Mouse (Mus musculus): ENCODE results near the gene Myl9. TPM values are rescaled to one million over a fixed set of nuclear protein-coding genes. Genes with fewer than 3 reads are reported as not detected.
"Not testable (repeated sequence)": the region's sequence is repeated elsewhere in the genome, so short reads cannot be mapped to it uniquely, and the experiment has no call there.

Gene Myl9
- polyA plus RNA-seq, 1 experiment: 830 TPM

DNA sequence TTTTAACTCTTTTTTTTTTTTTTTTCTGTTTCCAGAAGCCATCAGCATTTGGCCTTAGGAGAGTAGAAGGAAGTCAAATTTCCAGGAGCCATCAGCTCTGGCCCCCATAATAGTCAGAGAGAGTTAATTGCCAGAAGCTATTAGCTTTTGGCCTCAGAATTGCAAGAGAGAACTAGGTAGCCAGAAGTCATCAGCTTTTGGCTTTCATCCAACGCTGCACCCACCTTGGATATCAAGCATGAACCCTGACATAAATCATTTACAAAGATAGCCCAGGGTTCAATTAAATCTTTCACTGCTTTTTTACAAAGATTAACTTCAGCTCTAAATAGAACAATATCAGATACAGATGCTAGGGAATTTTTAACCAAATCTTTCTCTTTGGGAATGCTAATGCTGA lies 23.3 kb downstream of the Myl9 start:
- no peak overlapping the region for H3K27ac ChIP-seq (ENCODE audit: insufficient read depth, low read length)
- TF ChIP-seq POLR2A (IDR thresholded peaks at IDR 0.05; ENCODE audit: low read depth, low read length): no peak
- TF ChIP-seq CTCF (IDR thresholded peaks at IDR 0.05; ENCODE audit: borderline replicate concordance, insufficient read depth, low read length): no peak
- H3K4me1 ChIP-seq (ENCODE audit: control insufficient read depth, insufficient read depth, low read length): no peaks in the 10 kb centered on the region
- H3K4me3 ChIP-seq (ENCODE audit: insufficient read depth, low read length): no peak overlapping the region

DNA sequence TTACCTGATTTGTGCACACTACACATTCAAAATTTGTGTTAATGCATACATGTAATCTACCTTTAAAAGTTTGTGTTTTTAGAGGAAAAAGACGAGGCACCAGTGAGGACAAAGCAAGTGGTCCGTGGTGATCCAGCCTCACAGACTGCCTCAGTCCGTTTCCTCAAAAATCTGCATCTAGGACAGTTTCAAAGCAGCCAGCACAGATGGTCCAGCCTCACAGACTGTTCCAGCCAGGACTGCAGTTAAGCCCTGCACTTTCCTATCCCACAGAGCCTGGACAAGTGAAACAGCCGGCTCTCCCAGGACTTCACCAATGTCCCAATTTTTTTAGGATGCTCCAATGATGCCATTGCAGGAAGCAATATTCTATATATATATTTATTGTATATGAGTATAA lies 25.8 kb downstream of the Myl9 start:
- Histone ChIP-seq H3K4me1 (ENCODE audit: control insufficient read depth, insufficient read depth, low read length) (no peaks in the 10 kb centered on the region), H3K27ac (ENCODE audit: insufficient read depth, low read length) (no peak overlapping the region), H3K4me3 (ENCODE audit: insufficient read depth, low read length) (no peak overlapping the region)
- no peak for TF ChIP-seq CTCF (IDR thresholded peaks at IDR 0.05; ENCODE audit: borderline replicate concordance, insufficient read depth, low read length)
- TF ChIP-seq POLR2A (IDR thresholded peaks at IDR 0.05; ENCODE audit: low read depth, low read length): no peak

DNA sequence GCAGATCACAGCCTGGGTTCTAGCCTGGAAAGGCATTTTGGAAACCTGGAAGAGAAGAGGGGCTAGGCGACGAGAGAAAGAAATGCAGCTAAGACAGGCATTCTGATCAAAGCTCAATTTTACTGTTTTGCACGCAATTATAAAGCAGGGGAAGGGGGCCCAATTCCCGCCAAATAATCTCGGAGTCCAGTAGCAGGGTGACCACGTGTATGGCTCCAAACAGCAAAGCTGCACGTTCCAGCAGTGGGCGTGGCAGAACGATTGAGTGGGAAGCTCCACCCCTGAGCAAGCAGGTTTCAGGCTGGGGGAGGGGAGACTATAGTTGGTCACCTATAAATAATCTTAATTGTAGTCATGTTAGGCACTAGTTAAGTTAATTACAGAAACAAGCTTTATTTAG lies 26.9 kb downstream of the Myl9 start:
- H3K4me1 ChIP-seq (ENCODE audit: control insufficient read depth, insufficient read depth, low read length); H3K4me3 ChIP-seq (ENCODE audit: insufficient read depth, low read length); H3K27ac ChIP-seq (ENCODE audit: insufficient read depth, low read length): not testable (repeated sequence)

DNA sequence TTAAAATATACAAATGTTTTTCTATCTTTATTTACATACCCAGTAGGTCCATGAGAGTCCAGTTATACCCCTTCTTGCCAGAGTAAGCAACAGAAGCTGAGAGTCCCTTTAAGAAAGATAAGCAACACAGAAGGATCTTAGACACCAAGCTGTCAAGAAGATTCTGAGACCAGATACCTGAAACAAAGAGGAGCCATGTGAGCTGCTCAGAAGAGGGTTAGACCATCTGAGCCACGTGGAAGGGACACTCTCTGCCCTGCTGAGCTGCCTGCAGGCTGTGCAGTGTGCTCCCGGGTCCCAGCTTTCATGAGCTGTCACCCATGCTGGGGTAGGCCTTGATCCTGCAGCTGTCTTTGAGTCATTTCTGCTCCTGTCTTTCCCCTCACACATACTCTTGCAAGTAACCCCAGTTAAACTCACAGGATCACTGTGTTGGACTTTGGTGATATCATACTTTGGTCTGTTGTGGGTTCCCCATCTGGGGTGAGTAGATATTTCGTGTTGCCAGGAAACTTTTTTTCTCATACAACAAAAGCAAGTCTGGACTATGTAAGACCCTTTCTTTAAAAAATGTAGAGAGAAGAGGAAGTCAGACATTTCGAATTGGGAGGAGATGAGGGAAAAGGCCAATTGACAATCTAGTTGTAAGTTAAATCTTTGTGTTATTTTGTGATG lies 28.6 kb downstream of the Myl9 start:
- Histone ChIP-seq H3K27ac (ENCODE audit: insufficient read depth, low read length) (no peak overlapping the region), H3K4me1 (ENCODE audit: control insufficient read depth, insufficient read depth, low read length) (no peaks in the 10 kb centered on the region), H3K4me3 (ENCODE audit: insufficient read depth, low read length) (no peak overlapping the region)
- TF ChIP-seq CTCF (IDR thresholded peaks at IDR 0.05; ENCODE audit: borderline replicate concordance, insufficient read depth, low read length) (no peak), POLR2A (IDR thresholded peaks at IDR 0.05; ENCODE audit: low read depth, low read length) (no peak)

DNA sequence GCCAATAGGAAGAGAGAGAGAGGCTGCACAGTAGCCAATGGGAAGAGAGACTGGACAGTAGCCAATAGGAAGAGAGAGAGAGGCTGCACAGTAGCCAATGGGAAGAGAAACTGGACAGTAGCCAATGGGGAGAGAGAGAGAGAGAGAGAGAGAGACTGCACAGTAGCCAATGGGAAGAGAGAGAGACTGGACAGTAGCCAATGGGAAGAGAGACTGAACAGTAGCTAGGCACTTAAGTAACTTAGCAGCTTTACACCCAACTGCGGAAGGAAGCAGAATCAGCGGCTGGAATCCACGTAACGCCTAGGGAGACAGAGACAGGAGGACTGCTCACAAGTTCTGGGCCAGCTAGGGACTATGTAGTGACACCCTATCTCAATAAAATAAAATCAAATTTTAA lies 29.4 kb downstream of the Myl9 start:
- no peaks in the 10 kb centered on the region for H3K4me1 ChIP-seq (ENCODE audit: control insufficient read depth, insufficient read depth, low read length)
- no peak overlapping the region for H3K27ac ChIP-seq (ENCODE audit: insufficient read depth, low read length)
- TF ChIP-seq CTCF (IDR thresholded peaks at IDR 0.05; ENCODE audit: borderline replicate concordance, insufficient read depth, low read length) (no peak), POLR2A (IDR thresholded peaks at IDR 0.05; ENCODE audit: low read depth, low read length) (no peak)
- no peak overlapping the region for H3K4me3 ChIP-seq (ENCODE audit: insufficient read depth, low read length)

DNA sequence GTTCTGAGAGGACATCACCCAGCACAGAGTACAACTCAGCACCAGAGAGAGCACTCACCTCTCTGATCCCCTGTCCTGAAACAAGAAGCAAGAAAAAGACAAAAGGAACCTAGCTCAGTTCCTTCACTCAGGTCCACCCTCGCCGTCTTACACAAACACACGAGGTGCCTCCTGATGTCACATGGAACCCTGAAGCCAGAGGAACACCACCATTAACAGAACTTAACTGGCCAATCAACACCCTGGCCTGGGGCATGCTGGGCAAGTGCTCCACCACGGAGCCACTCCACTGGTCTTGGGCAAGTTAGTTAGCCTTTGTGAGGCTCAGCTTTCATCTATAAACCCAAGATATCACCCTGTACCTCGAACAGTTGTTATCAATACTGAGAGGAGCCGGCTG lies 31.7 kb downstream of the Myl9 start:
- Histone ChIP-seq H3K27ac (ENCODE audit: insufficient read depth, low read length) (no peak overlapping the region), H3K4me3 (ENCODE audit: insufficient read depth, low read length) (no peak overlapping the region), H3K4me1 (ENCODE audit: control insufficient read depth, insufficient read depth, low read length) (no peaks in the 10 kb centered on the region)
- no peak for TF ChIP-seq CTCF (IDR thresholded peaks at IDR 0.05; ENCODE audit: borderline replicate concordance, insufficient read depth, low read length)
- TF ChIP-seq POLR2A (IDR thresholded peaks at IDR 0.05; ENCODE audit: low read depth, low read length): no peak

DNA sequence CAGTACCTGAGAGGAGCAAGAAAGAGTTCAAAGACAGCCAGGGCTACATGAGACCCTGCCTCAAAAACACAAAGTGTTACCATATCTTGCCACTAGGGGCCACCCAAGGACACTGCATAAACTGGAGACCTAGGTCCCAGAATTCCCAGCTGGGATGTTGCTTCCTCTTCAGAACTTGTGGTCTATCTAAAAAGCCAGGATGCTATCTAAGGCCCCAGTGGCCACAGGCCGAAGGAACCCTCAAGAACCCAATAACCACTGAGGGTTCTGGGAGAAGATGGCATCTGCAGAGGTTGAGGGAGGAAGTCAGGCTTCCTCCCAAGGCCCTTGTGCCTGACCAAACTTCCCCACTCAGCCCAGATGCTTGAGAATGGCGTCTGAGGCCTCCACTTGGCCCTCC lies 34.4 kb downstream of the Myl9 start:
- Histone ChIP-seq H3K27ac (ENCODE audit: insufficient read depth, low read length) (no peak overlapping the region), H3K4me1 (ENCODE audit: control insufficient read depth, insufficient read depth, low read length) (no peaks in the 10 kb centered on the region; the same call in 1 of the 2 replicates), H3K4me3 (ENCODE audit: insufficient read depth, low read length) (no peak overlapping the region)
- no peak for TF ChIP-seq POLR2A (IDR thresholded peaks at IDR 0.05; ENCODE audit: low read depth, low read length)
- TF ChIP-seq CTCF (IDR thresholded peaks at IDR 0.05; ENCODE audit: borderline replicate concordance, insufficient read depth, low read length): no peak

DNA sequence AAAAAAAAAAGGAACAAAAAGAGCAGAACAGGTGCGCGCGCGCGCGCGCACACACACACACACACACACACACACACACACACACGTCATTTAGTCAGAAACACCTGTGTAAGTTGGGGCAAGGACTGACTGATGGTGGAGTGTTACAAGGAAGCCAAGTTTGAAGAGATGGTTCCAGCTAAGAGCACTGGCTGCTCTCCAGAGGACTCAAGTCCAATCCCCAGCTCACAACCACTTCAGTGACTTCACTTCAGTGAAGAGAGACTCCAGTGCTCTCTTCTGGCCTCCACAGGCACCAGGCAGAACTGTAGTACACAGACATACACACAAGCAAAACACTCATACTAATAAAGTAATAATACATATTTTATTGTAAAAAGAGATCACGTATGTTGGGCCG lies 35.5 kb downstream of the Myl9 start:
- TF ChIP-seq CTCF (IDR thresholded peaks at IDR 0.05; ENCODE audit: borderline replicate concordance, insufficient read depth, low read length) (no peak), POLR2A (IDR thresholded peaks at IDR 0.05; ENCODE audit: low read depth, low read length) (no peak)
- no peaks in the 10 kb centered on the region; the same call in 1 of the 2 replicates for H3K4me1 ChIP-seq (ENCODE audit: control insufficient read depth, insufficient read depth, low read length)
- H3K27ac ChIP-seq (ENCODE audit: insufficient read depth, low read length): no peak overlapping the region
- no peak overlapping the region for H3K4me3 ChIP-seq (ENCODE audit: insufficient read depth, low read length)

DNA sequence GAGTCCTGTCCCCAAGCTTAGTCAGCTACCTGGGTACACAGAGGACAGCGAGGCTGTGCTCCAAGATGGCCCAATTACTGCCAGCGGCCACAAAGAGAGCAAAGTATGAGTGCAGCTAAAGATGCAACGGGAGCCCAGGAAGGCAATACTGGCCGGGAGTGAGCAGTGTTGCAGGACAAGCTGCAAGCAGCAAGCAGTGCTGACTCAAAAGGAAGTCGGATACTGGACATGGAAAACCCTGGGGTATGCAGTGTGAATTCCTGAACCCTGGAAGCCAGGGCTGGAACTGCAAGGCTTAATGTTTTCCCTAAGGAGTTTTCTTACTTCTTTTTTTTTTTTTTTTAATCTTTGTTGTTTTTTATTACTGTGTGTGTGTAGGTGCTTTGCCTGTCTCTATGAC lies 36.3 kb downstream of the Myl9 start:
- Histone ChIP-seq H3K4me3 (ENCODE audit: insufficient read depth, low read length) (no peak overlapping the region), H3K27ac (ENCODE audit: insufficient read depth, low read length) (no peak overlapping the region), H3K4me1 (ENCODE audit: control insufficient read depth, insufficient read depth, low read length) (no peaks in the 10 kb centered on the region; the same call in 1 of the 2 replicates)
- TF ChIP-seq CTCF (IDR thresholded peaks at IDR 0.05; ENCODE audit: borderline replicate concordance, insufficient read depth, low read length) (no peak), POLR2A (IDR thresholded peaks at IDR 0.05; ENCODE audit: low read depth, low read length) (no peak)

DNA sequence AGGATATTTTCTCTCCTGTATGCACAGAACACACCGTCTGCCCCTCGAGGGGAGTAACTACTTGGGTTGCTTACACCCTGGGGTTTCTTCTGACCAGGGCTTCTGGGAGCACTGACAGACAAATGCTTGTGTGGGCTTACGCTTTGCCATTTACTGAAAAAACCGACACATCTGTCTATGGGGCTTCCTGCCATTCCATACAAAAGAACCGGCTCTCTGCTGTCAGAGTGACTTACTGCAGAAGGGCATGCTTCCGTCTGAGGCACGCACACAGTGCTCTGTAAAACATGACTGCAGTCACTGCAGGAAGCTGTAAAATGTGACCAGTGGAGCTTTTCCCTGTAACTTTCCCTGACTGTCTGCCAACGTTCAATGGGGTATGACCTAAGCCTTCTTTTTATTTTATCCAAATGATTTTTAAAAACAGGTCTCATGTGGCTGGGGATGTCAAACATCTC lies 39.2 kb downstream of the Myl9 start:
- TF ChIP-seq CTCF (IDR thresholded peaks at IDR 0.05; ENCODE audit: borderline replicate concordance, insufficient read depth, low read length): no peak
- Histone ChIP-seq H3K4me3 (ENCODE audit: insufficient read depth, low read length) (no peak overlapping the region), H3K4me1 (ENCODE audit: control insufficient read depth, insufficient read depth, low read length) (no peaks in the 10 kb centered on the region; the same call in 1 of the 2 replicates), H3K27ac (ENCODE audit: insufficient read depth, low read length) (no peak overlapping the region)

DNA sequence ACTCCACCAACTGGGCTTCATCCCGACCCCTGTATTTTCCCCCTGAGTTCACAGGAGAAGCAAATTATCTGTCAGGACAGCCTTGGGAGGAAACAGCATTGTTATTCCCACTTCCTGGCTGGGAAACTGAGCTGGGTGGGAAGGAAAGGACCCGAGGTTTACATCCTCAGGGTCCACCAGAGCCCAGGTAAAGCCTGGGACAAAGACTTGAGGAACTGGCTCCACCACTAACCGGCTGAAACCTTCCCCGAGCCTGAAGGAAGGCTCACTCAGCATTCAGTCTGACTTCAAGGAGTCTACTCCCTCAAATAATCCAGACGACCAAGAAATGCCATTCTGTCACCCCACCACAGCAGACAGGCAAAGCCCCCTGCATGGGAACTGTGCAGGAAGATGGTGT lies 39.7 kb downstream of the Myl9 start:
- no peaks in the 10 kb centered on the region; the same call in 1 of the 2 replicates for H3K4me1 ChIP-seq (ENCODE audit: control insufficient read depth, insufficient read depth, low read length)
- no peak overlapping the region for H3K27ac ChIP-seq (ENCODE audit: insufficient read depth, low read length)
- no peak overlapping the region for H3K4me3 ChIP-seq (ENCODE audit: insufficient read depth, low read length)
- no peak for TF ChIP-seq POLR2A (IDR thresholded peaks at IDR 0.05; ENCODE audit: low read depth, low read length)
- no peak for TF ChIP-seq CTCF (IDR thresholded peaks at IDR 0.05; ENCODE audit: borderline replicate concordance, insufficient read depth, low read length)

Data from embryonic fibroblast, embryonic 13.5 days (primary cell).